Mouse (Mus musculus) myocyte (in vitro differentiated cells): Measurements from ENCODE around the gene Nsmce3.

Source experiments
- CEBPB ChIP-seq: IDR thresholded peaks from 2 replicates; pipeline ENCODE4 v1.6.1; 2011; ENCODE audit warnings: mild to moderate bottlenecking, moderate library complexity; ENCODE audit not compliant: poor library complexity, insufficient read depth, severe bottlenecking
- E2F4 ChIP-seq: IDR thresholded peaks from one replicate; pipeline ENCODE4 v1.6.1; 2011; ENCODE audit warnings: mild to moderate bottlenecking, control low read depth, moderate library complexity; ENCODE audit not compliant: insufficient read depth
- MYOD1 ChIP-seq, 3 experiments: IDR thresholded peaks; one replicate each; pipeline ENCODE4 v1.6.1; 2011; ENCODE audit warnings: control low read depth in 2 of 3, low read depth in 2 of 3, mild to moderate bottlenecking in 2 of 3, moderate library complexity in 1 of 3; ENCODE audit not compliant: insufficient read length in 2 of 3, control insufficient read depth in 1 of 3
- POLR2A ChIP-seq: IDR thresholded peaks from one replicate; pipeline ENCODE4 v1.6.1; 2011; ENCODE audit warnings: low read depth, mild to moderate bottlenecking, control low read depth, moderate library complexity; ENCODE audit not compliant: insufficient read length
- POLR2AphosphoS2 ChIP-seq: IDR thresholded peaks from one replicate; pipeline ENCODE4 v1.6.1; 2011; ENCODE audit warnings: low read depth, control low read depth; ENCODE audit not compliant: insufficient read length
- TCF12 ChIP-seq: IDR thresholded peaks from one replicate; pipeline ENCODE4 v1.6.1; 2011; ENCODE audit warnings: mild to moderate bottlenecking, control low read depth; ENCODE audit not compliant: poor library complexity, insufficient read depth, severe bottlenecking
- TCF3 ChIP-seq: IDR thresholded peaks from one replicate; pipeline ENCODE4 v1.6.1; 2011; ENCODE audit warnings: low read depth, control low read depth; ENCODE audit not compliant: insufficient read length
- USF1 ChIP-seq: IDR thresholded peaks from one replicate; pipeline ENCODE4 v1.6.1; 2011; ENCODE audit warnings: low read depth, mild to moderate bottlenecking, control low read depth, moderate library complexity

DNA sequence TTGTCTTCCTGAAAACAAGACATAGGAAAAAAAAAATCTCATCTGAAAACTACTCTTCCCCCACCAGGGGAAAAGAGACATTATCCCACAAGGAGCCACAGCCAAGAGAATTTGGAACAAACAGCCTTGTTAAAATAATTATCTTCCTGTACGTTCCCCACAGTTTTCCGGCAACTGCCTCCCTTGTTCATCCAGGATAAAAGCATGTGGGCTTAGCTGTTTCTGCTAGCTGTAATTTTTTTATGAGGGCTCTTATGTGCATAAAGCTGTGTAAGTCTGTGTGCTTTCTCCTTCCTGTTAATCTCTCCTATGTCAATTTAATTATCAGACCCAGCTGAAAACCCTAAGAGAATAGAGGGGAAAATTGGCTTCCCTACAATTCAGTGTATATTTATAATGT is 42.3 kb upstream of the Nsmce3 start:
- TF ChIP-seq POLR2A (no peak), E2F4 (no peak), USF1 (no peak), TCF3 (no peak), CEBPB (no peak), MYOD1 (IDR thresholded peaks at IDR 0.05; ENCODE audit: control insufficient read depth in 1 of 3, insufficient read length in 2 of 3, low read depth in 2 of 3) (no peak), TCF12 (no peak), POLR2AphosphoS2 (no peak)
